Mouse (Mus musculus): ENCODE results near the gene Kcnk2. TPM values are rescaled to one million over a fixed set of nuclear protein-coding genes. Genes with fewer than 3 reads are reported as not detected.

The Kcnk2 gene
- polyA plus RNA-seq, 1 experiment from 2014 or later: 6.2 TPM

- DNase-seq (ENCODE audit: low spot score): no peak
- H3K9me3 ChIP-seq (replicated peaks; ENCODE audit: control insufficient read depth, low read length): no peaks in the 10 kb centered on the region
- ATAC-seq (replicated peaks; ENCODE audit: insufficient number of reproducible peaks, low FRiP score, low TSS enrichment, low read depth): no peak
- H3K4me1 ChIP-seq (ENCODE audit: control insufficient read depth, insufficient read depth, low read length): no peaks in the 10 kb centered on the region
- no peak overlapping the region for H3K4me2 ChIP-seq (ENCODE audit: low read depth, low read length)
- WGBS: 68% methylated on average over 1 of the region's 1 CpGs
- H3K27ac ChIP-seq (replicated peaks; ENCODE audit: low read depth, low read length): no peak overlapping the region
- no peaks in the 10 kb centered on the region for H3K36me3 ChIP-seq (replicated peaks; ENCODE audit: control insufficient read depth, insufficient read depth, low read depth, low read length)
- H3K9ac ChIP-seq (replicated peaks; ENCODE audit: low read length): no peak overlapping the region
- no peaks in the 10 kb centered on the region for H3K27me3 ChIP-seq (ENCODE audit: control insufficient read depth, insufficient read depth, low read length)
- H3K4me3 ChIP-seq (ENCODE audit: low read depth, low read length): no peak overlapping the region
Observed at GRCm38 (mm10) chr1:189419914-189420313, 17.8 kb upstream of the Kcnk2 start.

- WGBS: 90% methylated on average over 6 of the region's 6 CpGs
- Histone ChIP-seq H3K27ac (replicated peaks; ENCODE audit: low read depth, low read length) (no peak overlapping the region), H3K4me3 (ENCODE audit: low read depth, low read length) (no peak overlapping the region), H3K27me3 (ENCODE audit: control insufficient read depth, insufficient read depth, low read length) (no peaks in the 10 kb centered on the region), H3K4me1 (ENCODE audit: control insufficient read depth, insufficient read depth, low read length) (no peaks in the 10 kb centered on the region; the same call in 1 of the 2 replicates), H3K4me2 (ENCODE audit: low read depth, low read length) (no peak overlapping the region), H3K9ac (replicated peaks; ENCODE audit: low read length) (no peak overlapping the region), H3K9me3 (replicated peaks; ENCODE audit: control insufficient read depth, low read length) (no peaks in the 10 kb centered on the region), H3K36me3 (replicated peaks; ENCODE audit: control insufficient read depth, insufficient read depth, low read depth, low read length) (no peaks in the 10 kb centered on the region)
- DNase-seq (ENCODE audit: low spot score): no peak
- no peak for ATAC-seq (replicated peaks; ENCODE audit: insufficient number of reproducible peaks, low FRiP score, low TSS enrichment, low read depth)
Observed at GRCm38 (mm10) chr1:189409906-189410305, 7.8 kb upstream of the Kcnk2 start.

DNA sequence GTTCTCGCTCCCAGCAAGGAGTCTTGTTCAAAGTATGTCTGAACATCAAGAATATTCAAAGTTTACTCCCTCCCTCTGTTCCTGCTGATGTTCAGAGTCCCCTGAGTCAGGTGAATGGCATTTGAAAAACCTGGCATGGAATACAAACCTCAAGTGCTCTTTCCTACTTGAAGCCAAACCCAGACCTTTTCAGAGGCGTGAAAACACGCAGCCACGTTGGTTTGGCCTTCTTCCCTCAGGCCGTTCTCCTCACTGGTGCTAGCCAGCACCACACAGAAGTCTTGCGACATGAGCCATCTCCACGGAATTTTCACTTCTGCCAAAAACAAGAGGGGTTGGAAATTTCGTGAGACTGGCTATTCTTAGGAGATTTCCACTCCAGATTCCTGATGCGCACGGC, 3.1 kb upstream of the Kcnk2 start:
- no peaks in the 10 kb centered on the region for H3K27me3 ChIP-seq (ENCODE audit: control insufficient read depth, insufficient read depth, low read length)
- peaks cover 2% of the 10 kb centered on the region; the same call in 1 of the 2 replicates for H3K4me1 ChIP-seq (ENCODE audit: control insufficient read depth, insufficient read depth, low read length)
- DNase-seq (ENCODE audit: low spot score): no peak
- no peaks in the 10 kb centered on the region for H3K9me3 ChIP-seq (replicated peaks; ENCODE audit: control insufficient read depth, low read length)
- no peak overlapping the region for H3K9ac ChIP-seq (replicated peaks; ENCODE audit: low read length)
- H3K4me2 ChIP-seq (ENCODE audit: low read depth, low read length): no peak overlapping the region
- H3K27ac ChIP-seq (replicated peaks; ENCODE audit: low read depth, low read length): no peak overlapping the region
- no peaks in the 10 kb centered on the region for H3K36me3 ChIP-seq (replicated peaks; ENCODE audit: control insufficient read depth, insufficient read depth, low read depth, low read length)
- H3K4me3 ChIP-seq (ENCODE audit: low read depth, low read length): no peak overlapping the region
- 76% methylated on average over 10 of the region's 10 CpGs for WGBS
- ATAC-seq (replicated peaks; ENCODE audit: insufficient number of reproducible peaks, low FRiP score, low TSS enrichment, low read depth): no peak

- Histone ChIP-seq H3K27me3 (ENCODE audit: control insufficient read depth, insufficient read depth, low read length) (no peaks in the 10 kb centered on the region), H3K36me3 (replicated peaks; ENCODE audit: control insufficient read depth, insufficient read depth, low read depth, low read length) (no peaks in the 10 kb centered on the region), H3K9me3 (replicated peaks; ENCODE audit: control insufficient read depth, low read length) (no peaks in the 10 kb centered on the region), H3K4me2 (ENCODE audit: low read depth, low read length) (no peak overlapping the region), H3K4me3 (ENCODE audit: low read depth, low read length) (no peak overlapping the region), H3K27ac (replicated peaks; ENCODE audit: low read depth, low read length) (no peak overlapping the region; the same call in 1 of the 2 replicates), H3K4me1 (ENCODE audit: control insufficient read depth, insufficient read depth, low read length) (peaks cover 2% of the 10 kb centered on the region; the same call in 1 of the 2 replicates), H3K9ac (replicated peaks; ENCODE audit: low read length) (no peak overlapping the region)
- DNase-seq (ENCODE audit: low spot score): no peak
- WGBS: 31% methylated on average over 6 of the region's 6 CpGs
- no peak for ATAC-seq (replicated peaks; ENCODE audit: insufficient number of reproducible peaks, low FRiP score, low TSS enrichment, low read depth)
Observed at GRCm38 (mm10) chr1:189403546-189403945, 1.5 kb upstream of the Kcnk2 start.

GRCm38 (mm10) chr1:189403139-189403538, 1.1 kb upstream of the Kcnk2 start:
- ATAC-seq (replicated peaks; ENCODE audit: insufficient number of reproducible peaks, low FRiP score, low TSS enrichment, low read depth): peak; percentile 84
- H3K9me3 ChIP-seq (replicated peaks; ENCODE audit: control insufficient read depth, low read length): no peaks in the 10 kb centered on the region
- peaks cover 2% of the 10 kb centered on the region; the same call in 1 of the 2 replicates for H3K4me1 ChIP-seq (ENCODE audit: control insufficient read depth, insufficient read depth, low read length)
- no peak overlapping the region for H3K4me3 ChIP-seq (ENCODE audit: low read depth, low read length)
- DNase-seq (ENCODE audit: low spot score): peak; percentile 70
- no peak overlapping the region; the same call in 1 of the 2 replicates for H3K27ac ChIP-seq (replicated peaks; ENCODE audit: low read depth, low read length)
- no peak overlapping the region for H3K9ac ChIP-seq (replicated peaks; ENCODE audit: low read length)
- no peaks in the 10 kb centered on the region for H3K27me3 ChIP-seq (ENCODE audit: control insufficient read depth, insufficient read depth, low read length)
- WGBS: 69% methylated on average over 4 of the region's 4 CpGs
- H3K4me2 ChIP-seq (ENCODE audit: low read depth, low read length): no peak overlapping the region
- H3K36me3 ChIP-seq (replicated peaks; ENCODE audit: control insufficient read depth, insufficient read depth, low read depth, low read length): no peaks in the 10 kb centered on the region

DNA sequence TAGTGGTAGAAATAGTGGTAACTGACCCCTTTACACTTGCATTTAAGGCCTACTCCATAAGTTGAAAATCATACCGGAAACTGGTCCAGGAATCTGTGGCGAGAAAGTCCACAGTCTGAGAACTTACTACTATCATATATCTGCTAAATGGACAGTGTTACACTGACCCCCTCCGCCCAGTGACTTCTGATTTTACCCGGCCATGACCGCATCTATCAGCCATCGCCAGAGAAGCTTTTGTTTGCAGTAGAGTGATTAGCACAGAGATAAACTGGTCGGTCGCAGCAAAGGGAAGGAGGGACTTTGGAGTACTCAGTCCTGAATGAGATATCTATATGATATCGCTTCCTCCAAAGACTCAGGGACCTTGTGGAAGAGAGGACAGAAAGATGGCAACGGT, 15.2 kb downstream of the Kcnk2 start:
- ATAC-seq (replicated peaks; ENCODE audit: insufficient number of reproducible peaks, low FRiP score, low TSS enrichment, low read depth) (no peak), DNase-seq (ENCODE audit: low spot score) (no peak)
- no peak overlapping the region for H3K27ac ChIP-seq (replicated peaks; ENCODE audit: low read depth, low read length)
- no peaks in the 10 kb centered on the region for H3K4me1 ChIP-seq (ENCODE audit: control insufficient read depth, insufficient read depth, low read length)
- no peak overlapping the region for H3K9ac ChIP-seq (replicated peaks; ENCODE audit: low read length)
- no peak overlapping the region for H3K4me3 ChIP-seq (ENCODE audit: low read depth, low read length)
- H3K27me3 ChIP-seq (ENCODE audit: control insufficient read depth, insufficient read depth, low read length): no peaks in the 10 kb centered on the region
- H3K4me2 ChIP-seq (ENCODE audit: low read depth, low read length): no peak overlapping the region
- 91% methylated on average over 10 of the region's 10 CpGs for WGBS
- no peaks in the 10 kb centered on the region for H3K9me3 ChIP-seq (replicated peaks; ENCODE audit: control insufficient read depth, low read length)
- H3K36me3 ChIP-seq (replicated peaks; ENCODE audit: control insufficient read depth, insufficient read depth, low read depth, low read length): no peaks in the 10 kb centered on the region

DNA sequence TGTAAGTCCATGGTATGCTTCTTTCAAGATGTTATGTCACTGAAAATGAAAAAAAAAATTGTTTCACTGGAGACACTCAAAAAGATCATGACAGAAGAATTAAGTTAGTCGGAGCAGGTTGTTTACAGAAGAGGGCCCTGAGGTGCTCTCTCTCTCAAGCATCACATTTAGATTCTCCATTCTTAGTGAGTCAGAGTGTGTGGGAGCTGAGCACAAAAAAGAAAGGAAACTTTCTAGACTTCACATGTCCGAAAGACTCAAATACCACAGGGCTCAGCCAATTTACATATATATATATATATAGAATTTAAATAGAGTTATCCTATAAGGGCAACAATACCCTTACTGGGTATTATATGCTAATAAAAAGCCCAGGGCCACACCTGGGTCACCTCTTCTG, 15.9 kb downstream of the Kcnk2 start:
- DNase-seq (ENCODE audit: low spot score): no peak
- Histone ChIP-seq H3K9me3 (replicated peaks; ENCODE audit: control insufficient read depth, low read length) (no peaks in the 10 kb centered on the region), H3K4me3 (ENCODE audit: low read depth, low read length) (no peak overlapping the region), H3K4me1 (ENCODE audit: control insufficient read depth, insufficient read depth, low read length) (no peaks in the 10 kb centered on the region), H3K4me2 (ENCODE audit: low read depth, low read length) (no peak overlapping the region), H3K27me3 (ENCODE audit: control insufficient read depth, insufficient read depth, low read length) (no peaks in the 10 kb centered on the region), H3K36me3 (replicated peaks; ENCODE audit: control insufficient read depth, insufficient read depth, low read depth, low read length) (no peaks in the 10 kb centered on the region), H3K9ac (replicated peaks; ENCODE audit: low read length) (no peak overlapping the region), H3K27ac (replicated peaks; ENCODE audit: low read depth, low read length) (no peak overlapping the region)
- ATAC-seq (replicated peaks; ENCODE audit: insufficient number of reproducible peaks, low FRiP score, low TSS enrichment, low read depth): no peak
- WGBS: 86% methylated on average over 2 of the region's 2 CpGs

GRCm38 (mm10) chr1:189367722-189368121, 34.4 kb downstream of the Kcnk2 start:
- whole genome bisulfite sequencing: 91% methylated on average over 4 of the region's 4 CpGs
- Histone ChIP-seq H3K4me2 (ENCODE audit: low read depth, low read length) (no peak overlapping the region), H3K27ac (replicated peaks; ENCODE audit: low read depth, low read length) (no peak overlapping the region), H3K4me3 (ENCODE audit: low read depth, low read length) (no peak overlapping the region), H3K9me3 (replicated peaks; ENCODE audit: control insufficient read depth, low read length) (no peaks in the 10 kb centered on the region), H3K36me3 (replicated peaks; ENCODE audit: control insufficient read depth, insufficient read depth, low read depth, low read length) (no peaks in the 10 kb centered on the region), H3K9ac (replicated peaks; ENCODE audit: low read length) (no peak overlapping the region), H3K4me1 (ENCODE audit: control insufficient read depth, insufficient read depth, low read length) (no peaks in the 10 kb centered on the region), H3K27me3 (ENCODE audit: control insufficient read depth, insufficient read depth, low read length) (no peaks in the 10 kb centered on the region)
- DNase-seq (ENCODE audit: low spot score) (no peak), ATAC-seq (replicated peaks; ENCODE audit: insufficient number of reproducible peaks, low FRiP score, low TSS enrichment, low read depth) (no peak)

Measured in embryonic facial prominence, embryonic 11.5 days (tissue).